Mouse (Mus musculus): Measurements from ENCODE around the gene Taar8c.
"Not testable (repeated sequence)": the region's sequence is repeated elsewhere in the genome, so short reads cannot be mapped to it uniquely, and the experiment has no call there.

Taar8c gene

GRCm38 (mm10) chr10:24101812-24102211 is at the start of gene Taar8c:
Gene Taar8c (minus strand): TSS chr10:24101912.
- DNase-seq (ENCODE audit: low read depth), result not testable (repeated sequence)

- no peak for DNase-seq (ENCODE audit: low read depth)
Observed at GRCm38 (mm10) chr10:24150086-24150485, 48.4 kb upstream of the Taar8c start.

- peak; percentile 72 for DNase-seq (ENCODE audit: low read depth)
Observed at GRCm38 (mm10) chr10:24149135-24149781, 47.5 kb upstream of the Taar8c start, which contains the start of gene Stx7. Gene Stx7 (plus strand): TSS chr10:24149302.

GRCm38 (mm10) chr10:24142735-24143134 is 41.0 kb upstream of the Taar8c start:
- no peak for DNase-seq (ENCODE audit: low read depth)

GRCm38 (mm10) chr10:24138623-24139261 is 37.0 kb upstream of the Taar8c start:
- DNase-seq (ENCODE audit: low read depth), result no peak

GRCm38 (mm10) chr10:24134071-24134645 is 32.4 kb upstream of the Taar8c start:
- no peak for DNase-seq (ENCODE audit: low read depth)

- no peak for DNase-seq (ENCODE audit: low read depth)
Observed at GRCm38 (mm10) chr10:24133132-24133531, 31.4 kb upstream of the Taar8c start.

- no peak for DNase-seq (ENCODE audit: low read depth)
Observed at GRCm38 (mm10) chr10:24132273-24132672, 30.6 kb upstream of the Taar8c start.

- DNase-seq (ENCODE audit: low read depth), result peak; percentile 28
Observed at GRCm38 (mm10) chr10:24131451-24132262, 29.9 kb upstream of the Taar8c start.

- peak; percentile 16 for DNase-seq (ENCODE audit: low read depth)
Observed at GRCm38 (mm10) chr10:24111116-24111778, 9.5 kb upstream of the Taar8c start.

- DNase-seq (ENCODE audit: low read depth), result not testable (repeated sequence)
Observed at GRCm38 (mm10) chr10:24109434-24109833, 7.7 kb upstream of the Taar8c start, which contains the start of gene Taar9. Gene Taar9 (minus strand): TSS chr10:24109534.

- DNase-seq (ENCODE audit: low read depth), result no peak
Observed at GRCm38 (mm10) chr10:24108236-24108635, 6.5 kb upstream of the Taar8c start.

- DNase-seq (ENCODE audit: low read depth), result no peak
Observed at GRCm38 (mm10) chr10:24107747-24108146, 6.0 kb upstream of the Taar8c start.

GRCm38 (mm10) chr10:24103299-24103698 is 1.6 kb upstream of the Taar8c start:
- DNase-seq (ENCODE audit: low read depth), result not testable (repeated sequence)

- not testable (repeated sequence) for DNase-seq (ENCODE audit: low read depth)
Observed at GRCm38 (mm10) chr10:24097010-24097409, 4.7 kb downstream of the Taar8c start.

GRCm38 (mm10) chr10:24092194-24092593 is 9.5 kb downstream of the Taar8c start, which contains the start of gene Taar8b:
Gene Taar8b (minus strand): TSS chr10:24092294.
- no peak for DNase-seq (ENCODE audit: low read depth)

GRCm38 (mm10) chr10:24087168-24087567 is 14.5 kb downstream of the Taar8c start:
- no peak for DNase-seq (ENCODE audit: low read depth)

GRCm38 (mm10) chr10:24086555-24086954 is 15.2 kb downstream of the Taar8c start:
- no peak for DNase-seq (ENCODE audit: low read depth)

- DNase-seq (ENCODE audit: low read depth), result no peak
Observed at GRCm38 (mm10) chr10:24085936-24086335, 15.8 kb downstream of the Taar8c start.

- DNase-seq (ENCODE audit: low read depth), result peak; percentile 16
Observed at GRCm38 (mm10) chr10:24080166-24080565, 21.5 kb downstream of the Taar8c start.

- DNase-seq (ENCODE audit: low read depth), result not testable (repeated sequence)
Observed at GRCm38 (mm10) chr10:24076200-24076599, 25.5 kb downstream of the Taar8c start, which contains the start of gene Taar8a. Gene Taar8a (plus strand): TSS chr10:24076500.
